Mouse (Mus musculus) kidney, adult 2 months (tissue): ENCODE results near the gene Tmem184a.

ENCODE experiments used
- CTCF ChIP-seq: fragments of 200-500 bp; conservative IDR thresholded peaks from 2 replicates; pipeline ENCODE4 v1.5.1; 2011; ENCODE audit warnings: low read depth, mild to moderate bottlenecking, control low read depth, low read length, moderate library complexity, mixed read lengths; ENCODE audit not compliant: insufficient read depth, insufficient read length
- POLR2A ChIP-seq: fragments of 200-500 bp; IDR thresholded peaks from one replicate; pipeline ENCODE4 v1.6.1; 2011; ENCODE audit warnings: low read depth, low read length, control low read depth

DNA sequence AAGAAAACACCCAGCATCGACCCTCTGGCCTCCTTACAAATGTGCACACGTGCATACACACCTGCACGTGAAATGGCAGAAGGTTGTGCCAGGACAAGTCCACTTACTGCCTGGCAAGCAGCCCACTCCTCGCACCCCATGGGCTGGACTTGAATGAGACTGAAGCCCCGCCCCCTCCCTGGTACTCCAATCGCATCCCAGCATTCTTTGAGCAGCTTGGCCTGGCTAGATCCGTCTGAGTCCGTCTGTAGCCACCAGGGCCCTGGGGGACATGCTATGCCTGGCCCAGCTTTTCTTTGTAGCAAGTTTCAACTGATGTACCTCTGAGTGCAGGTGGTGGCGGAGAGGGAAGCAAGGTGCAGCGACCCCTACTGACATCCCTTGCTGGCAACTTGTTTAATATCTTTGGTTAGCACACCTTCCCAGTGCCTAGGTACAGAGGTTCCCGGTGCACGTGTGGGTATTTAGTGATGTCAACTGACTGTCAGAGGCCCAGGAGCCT is 16.1 kb downstream of the Tmem184a start:
- TF ChIP-seq CTCF: peak; percentile 52; the same call in 1 of the 2 replicates
- no peak for TF ChIP-seq POLR2A
